Mouse (Mus musculus) brain, embryonic 14.5 days (tissue): ENCODE measurements at regions not wholly inside any gene's neighbourhood (a gene's known extent, or its start where the extent isn't known, plus 50 kb on each side); places are given as distances from the start of the nearest gene placed in this dataset.

Experiments
- CTCF ChIP-seq: fragments of 200-500 bp; IDR thresholded peaks from 2 replicates; pipeline ENCODE4 v1.5.1; 2012; ENCODE audit warnings: inconsistent platforms, mild to moderate bottlenecking, moderate library complexity, borderline replicate concordance; ENCODE audit not compliant: insufficient read depth, insufficient read length; ENCODE audit errors: extremely low read depth
- POLR2A ChIP-seq: fragments of 200-500 bp; IDR thresholded peaks from 2 replicates; pipeline ENCODE4 v1.6.1; 2012; ENCODE audit warnings: mild to moderate bottlenecking, inconsistent platforms, borderline replicate concordance; ENCODE audit not compliant: poor library complexity, insufficient read depth, insufficient read length, severe bottlenecking; ENCODE audit errors: extremely low read depth

GRCm38 (mm10) chr13:15130249-15130648 lies 332.8 kb upstream of the Gli3 start:
- TF ChIP-seq POLR2A = no peak
- TF ChIP-seq CTCF = no peak
